Mouse (Mus musculus) stomach, postnatal 0 days (tissue): Measurements from ENCODE around the gene A030014E15Rik. TPM values are rescaled to one million over a fixed set of nuclear protein-coding genes. Genes with fewer than 3 reads are reported as not detected.
"Not testable (repeated sequence)": the region's sequence is repeated elsewhere in the genome, so short reads cannot be mapped to it uniquely, and the experiment has no call there.

Experiments used
- ATAC-seq: fragments of 200-750 bp; cut with Nextera tagmentation; 2 replicates; pipeline ENCODE4 v1.8.0; 2017; ENCODE audit not compliant: low FRiP score, low TSS enrichment
- DNase-seq: peaks from one replicate; pipeline ENCODE4 v3.0.0-alpha.2; 2016; ENCODE audit warnings: low spot score
- H3K27ac ChIP-seq: fragments of 300-500 bp; sonication (generic); replicated peaks from 2 replicates; pipeline ENCODE4 v1.5.1; 2014; ENCODE audit warnings: mild to moderate bottlenecking, control low read depth
- H3K27me3 ChIP-seq: fragments of 300-500 bp; sonication (generic); 2 replicates; pipeline ENCODE4 v1.6.1; 2014; ENCODE audit warnings: low read length; ENCODE audit not compliant: control insufficient read depth, insufficient read depth
- H3K36me3 ChIP-seq: fragments of 300-500 bp; sonication (generic); 2 replicates; pipeline ENCODE4 v1.6.1; 2014; ENCODE audit warnings: low read length, mixed read lengths; ENCODE audit not compliant: control insufficient read depth, insufficient read depth
- H3K4me1 ChIP-seq: fragments of 300-500 bp; sonication (generic); replicated peaks from 2 replicates; pipeline ENCODE4 v1.6.1; 2014; ENCODE audit warnings: antibody characterized with exemption; ENCODE audit not compliant: control insufficient read depth, insufficient read depth
- H3K4me2 ChIP-seq: fragments of 300-500 bp; sonication (generic); replicated peaks from 2 replicates; pipeline ENCODE4 v1.6.1; 2014; ENCODE audit warnings: low read depth, mild to moderate bottlenecking, control low read depth, moderate library complexity
- H3K4me3 ChIP-seq: fragments of 300-500 bp; sonication (generic); 2 replicates; pipeline ENCODE4 v1.5.1; 2014; ENCODE audit warnings: low read depth, low read length, control low read depth
- H3K9ac ChIP-seq: fragments of 300-500 bp; sonication (generic); 2 replicates; pipeline ENCODE4 v1.6.1; 2014; ENCODE audit warnings: mild to moderate bottlenecking, low read length, control low read depth, mixed read lengths
- H3K9me3 ChIP-seq: fragments of 300-500 bp; sonication (generic); 2 replicates; pipeline ENCODE4 v1.6.1; 2016; ENCODE audit warnings: low read length; ENCODE audit not compliant: control insufficient read depth
- CTCF ChIP-seq: IDR thresholded peaks from 2 replicates; pipeline ENCODE4 v1.5.1; 2016; ENCODE audit warnings: antibody characterized with exemption, low read depth, mild to moderate bottlenecking, moderate library complexity
- EP300 ChIP-seq: optimal IDR thresholded peaks from 2 replicates; pipeline ENCODE3; 2016; ENCODE audit warnings: antibody characterized with exemption
- WGBS: fragments of 180-500 bp; shearing (Covaris S2); extraction: QIAGEN DNeasy Blood & Tissue Kit; methylation state at CpG from one replicate; pipeline ENCODE4 v1.1.7; 2014; 5-methylcytosine and 5-hydroxymethylcytosine counted together
- polyA plus RNA-seq: library from polyadenylated mRNA; unstranded; fragments of >200 nt; fragmentation: Nextera tagmentation; extraction: Ambion mirVana; gene quantifications from 2 replicates; pipeline ENCODE4 v1.2.1, GENCODE M21; 2015

Gene A030014E15Rik
- polyA plus RNA-seq, 1 experiment from 2014 or later, result not detected

- no peak for TF ChIP-seq EP300
- TF ChIP-seq CTCF, result no peak
- Histone ChIP-seq H3K36me3 (peaks cover 8% of the 10 kb centered on the region; the same call in 1 of the 2 replicates), H3K4me1 (no peaks in the 10 kb centered on the region), H3K4me2 (no peak overlapping the region), H3K9ac (no peak overlapping the region), H3K27ac (no peak overlapping the region), H3K27me3 (no peaks in the 10 kb centered on the region), H3K4me3 (no peak overlapping the region), H3K9me3 (no peaks in the 10 kb centered on the region)
- ATAC-seq (no peak), DNase-seq (no peak)
- 74% methylated on average over 3 of the region's 3 CpGs for WGBS
Measured at GRCm38 (mm10) chr1:82905886-82906285, 18.8 kb upstream of the A030014E15Rik start.

- peak; percentile 48 for TF ChIP-seq CTCF
- TF ChIP-seq EP300, result no peak
- H3K36me3 ChIP-seq, result no peaks in the 10 kb centered on the region
- H3K4me1 ChIP-seq, result no peaks in the 10 kb centered on the region
- DNase-seq (no peak), ATAC-seq (no peak)
- 78% methylated on average over 3 of the region's 3 CpGs for WGBS
- H3K9me3 ChIP-seq, result no peaks in the 10 kb centered on the region
- H3K4me2 ChIP-seq, result no peak within 1 kb of the TSS
- no peak within 1 kb of the TSS for H3K27ac ChIP-seq
- H3K9ac ChIP-seq, result no peak within 1 kb of the TSS
- no peaks in the 10 kb centered on the region for H3K27me3 ChIP-seq
- no peak within 1 kb of the TSS for H3K4me3 ChIP-seq
Measured at GRCm38 (mm10) chr1:82913025-82913424, 11.7 kb upstream of the A030014E15Rik start, which contains the start of gene A030005L19Rik. TSS of gene A030005L19Rik (plus strand) at chr1:82913325.

- not testable (repeated sequence) for H3K27me3 ChIP-seq
Measured at GRCm38 (mm10) chr1:82913434-82913833, 11.3 kb upstream of the A030014E15Rik start.

GRCm38 (mm10) chr1:82930558-82930957 lies 5.8 kb downstream of the A030014E15Rik start:
- 80% methylated on average over 2 of the region's 3 CpGs for WGBS
- not testable (repeated sequence) for H3K27ac ChIP-seq, H3K9me3 ChIP-seq

More at GRCm38 (mm10) chr1:82913434-82913833, 11.3 kb upstream of the A030014E15Rik start:
- H3K4me2 ChIP-seq, H3K36me3 ChIP-seq, H3K9me3 ChIP-seq, H3K27ac ChIP-seq, H3K4me1 ChIP-seq, H3K4me3 ChIP-seq, DNase-seq, H3K9ac ChIP-seq, ATAC-seq: not testable (repeated sequence)
- WGBS, result 98% methylated on average over 5 of the region's 5 CpGs

GRCm38 (mm10) chr1:82931326-82931725 lies 6.6 kb downstream of the A030014E15Rik start, which contains the start of gene Gm6217:
TSS of gene Gm6217 (minus strand) at chr1:82931399.
- no CpG with 5 or more reads among the region's 6 CpGs for WGBS
- H3K27ac ChIP-seq, DNase-seq, H3K9ac ChIP-seq, H3K4me2 ChIP-seq, H3K27me3 ChIP-seq, H3K4me1 ChIP-seq, H3K4me3 ChIP-seq, H3K9me3 ChIP-seq, H3K36me3 ChIP-seq: not testable (repeated sequence)
- peak; percentile 89 for ATAC-seq

More at GRCm38 (mm10) chr1:82930558-82930957, 5.8 kb downstream of the A030014E15Rik start:
- not testable (repeated sequence) for DNase-seq, H3K4me2 ChIP-seq, H3K27me3 ChIP-seq, H3K36me3 ChIP-seq, H3K4me1 ChIP-seq, ATAC-seq, H3K4me3 ChIP-seq, H3K9ac ChIP-seq

- ATAC-seq, result no peak
- DNase-seq, result no peak
- WGBS, result 92% methylated on average over 5 of the region's 5 CpGs
- Histone ChIP-seq H3K36me3 (no peaks in the 10 kb centered on the region), H3K27me3 (no peaks in the 10 kb centered on the region), H3K9ac (no peak overlapping the region), H3K4me2 (no peak overlapping the region), H3K4me1 (no peaks in the 10 kb centered on the region), H3K4me3 (no peak overlapping the region), H3K27ac (no peak overlapping the region), H3K9me3 (no peaks in the 10 kb centered on the region)
- no peak for TF ChIP-seq EP300
- no peak for TF ChIP-seq CTCF
Measured at GRCm38 (mm10) chr1:82938666-82939065, 13.9 kb downstream of the A030014E15Rik start.

- DNase-seq, H3K4me3 ChIP-seq, H3K27me3 ChIP-seq, H3K9me3 ChIP-seq, H3K9ac ChIP-seq, H3K36me3 ChIP-seq, H3K27ac ChIP-seq, H3K4me2 ChIP-seq, H3K4me1 ChIP-seq: not testable (repeated sequence)
- ATAC-seq, result 0 out of 2 replicates have a peak, but pooled peaks have one; percentile 34
- WGBS, result 47% methylated on average over 1 of the region's 2 CpGs
Measured at GRCm38 (mm10) chr1:82942505-82942904, 17.8 kb downstream of the A030014E15Rik start.

GRCm38 (mm10) chr1:82943295-82943694 lies 18.6 kb downstream of the A030014E15Rik start, which contains the start of gene A030003K21Rik:
TSS of gene A030003K21Rik (minus strand) at chr1:82943388.
- H3K27ac ChIP-seq, DNase-seq, H3K36me3 ChIP-seq, H3K4me1 ChIP-seq, H3K4me3 ChIP-seq, H3K9me3 ChIP-seq, H3K9ac ChIP-seq, H3K4me2 ChIP-seq, H3K27me3 ChIP-seq: not testable (repeated sequence)
- no CpG with 5 or more reads among the region's 6 CpGs for WGBS
- peak; percentile 78 for ATAC-seq
